Mouse (Mus musculus) skeletal muscle tissue, adult 2 months (tissue): Measurements from ENCODE around the gene Zfp52.

Experiments
- DNase-seq: peaks from one replicate; pipeline ENCODE4 v3.0.0-alpha.2; 2012; ENCODE audit warnings: low read depth, low spot score

Gene Zfp52

DNA sequence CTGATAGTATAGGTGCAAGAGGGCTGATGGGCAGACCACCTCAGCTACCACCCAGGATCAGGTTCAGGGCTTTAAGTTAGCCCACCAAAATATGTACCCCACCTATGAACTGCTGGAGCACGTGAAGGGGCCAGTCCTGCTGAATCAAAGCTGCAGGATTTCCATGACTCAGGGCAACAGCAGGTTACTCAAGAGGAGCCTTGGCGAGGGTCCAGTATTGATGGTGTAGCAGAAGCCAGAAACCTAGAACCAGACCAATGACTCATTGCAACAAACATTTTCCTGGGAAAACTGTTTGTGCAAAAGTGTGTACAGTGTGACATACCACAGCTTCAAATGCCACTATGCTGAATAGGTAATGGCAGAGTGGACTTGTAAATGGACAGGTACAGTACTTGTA lies 22.5 kb downstream of the Zfp52 start:
- DNase-seq: no peak

DNA sequence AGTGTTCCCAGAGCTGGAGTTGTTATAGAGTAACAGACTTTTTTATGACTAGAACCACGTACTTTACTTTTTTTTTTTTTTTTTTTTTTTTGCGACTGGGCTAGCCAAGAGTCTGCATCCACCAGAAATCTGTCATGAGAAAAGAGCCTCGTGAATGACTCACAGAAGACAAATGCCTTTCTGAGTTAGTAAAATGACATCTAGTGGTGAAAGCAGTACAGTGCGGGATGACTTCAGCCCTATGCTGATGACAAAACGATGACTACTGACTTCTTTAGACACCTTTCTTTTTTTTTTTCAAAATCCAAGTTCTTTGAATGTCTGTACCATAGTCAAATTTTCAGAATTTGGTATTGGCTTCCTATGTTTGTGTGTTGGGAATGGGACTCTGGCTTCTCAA lies 30.9 kb downstream of the Zfp52 start:
- DNase-seq: peak; percentile 44

GRCm38 (mm10) chr17:21566728-21567349 lies 31.5 kb downstream of the Zfp52 start, which contains the start of gene Zfp948:
Gene Zfp948, plus strand, starts transcription at chr17:21567008.
- DNase-seq: peak; percentile 73

DNA sequence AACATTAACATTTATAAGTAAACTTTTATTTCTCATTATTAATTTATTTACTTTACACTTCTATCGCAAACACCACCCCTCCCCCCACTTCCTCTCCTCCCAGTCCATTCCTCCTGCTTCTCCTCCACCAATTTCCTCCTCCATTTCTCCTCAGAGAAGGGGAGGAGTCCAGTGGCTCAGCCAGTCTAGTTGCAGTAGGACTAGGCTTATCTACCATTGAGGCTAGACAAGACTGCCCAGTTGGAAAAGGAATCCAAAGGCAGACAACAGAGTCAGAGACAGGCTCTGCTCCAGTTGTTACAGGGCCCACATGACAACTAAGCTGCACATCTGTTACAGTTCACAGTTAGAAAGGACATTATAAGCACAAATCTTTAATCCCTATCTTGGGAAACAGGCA lies 32.4 kb downstream of the Zfp52 start:
- DNase-seq: peak; percentile 3

- no peak for DNase-seq
Observed at GRCm38 (mm10) chr17:21579080-21579479, 43.7 kb downstream of the Zfp52 start.

GRCm38 (mm10) chr17:21579493-21580175 lies 44.3 kb downstream of the Zfp52 start:
- DNase-seq: peak; percentile 40

DNA sequence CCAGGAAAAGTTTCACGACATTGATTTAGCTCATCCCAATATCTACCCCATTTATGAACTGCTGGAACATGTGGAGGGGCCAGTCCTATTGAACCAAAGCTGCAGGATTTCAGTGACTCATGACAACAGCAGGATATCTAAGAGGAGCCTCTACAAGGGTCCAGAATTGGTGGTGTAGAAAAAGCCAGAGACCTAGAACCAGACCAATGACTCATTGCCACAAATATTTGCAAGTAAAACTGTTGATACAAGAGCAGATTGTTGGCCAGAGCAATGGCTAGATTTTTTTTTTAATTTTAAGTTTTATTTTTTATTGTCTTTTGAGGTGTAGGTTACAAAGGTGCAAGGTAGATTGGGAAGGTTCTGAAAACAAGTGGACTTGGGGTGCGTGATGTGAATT lies 50.2 kb downstream of the Zfp52 start:
- DNase-seq: no peak
